Mouse (Mus musculus) testis, adult 2 months (tissue): ENCODE measurements around the gene Rtn2. TPM values are rescaled to one million over a fixed set of nuclear protein-coding genes. Genes with fewer than 3 reads are reported as not detected.
"Not testable (repeated sequence)": the region's sequence is repeated elsewhere in the genome, so short reads cannot be mapped to it uniquely, and the experiment has no call there.

Experiments
- H3K27ac ChIP-seq: fragments of 200-500 bp; 2 replicates; pipeline ENCODE4 v1.5.1; 2012; ENCODE audit warnings: low read depth, low read length; ENCODE audit not compliant: control insufficient read depth, insufficient read depth
- H3K27me3 ChIP-seq: fragments of 200-500 bp; 2 replicates; pipeline ENCODE4 v1.6.1; 2012; ENCODE audit warnings: mild to moderate bottlenecking, low read length, moderate library complexity; ENCODE audit not compliant: control insufficient read depth, insufficient read depth
- H3K36me3 ChIP-seq: fragments of 200-500 bp; 2 replicates; pipeline ENCODE4 v1.6.1; 2012; ENCODE audit warnings: mild to moderate bottlenecking, low read length; ENCODE audit not compliant: control insufficient read depth, insufficient read depth
- H3K4me1 ChIP-seq: fragments of 200-500 bp; 2 replicates; pipeline ENCODE4 v1.6.1; 2012; ENCODE audit warnings: low read length; ENCODE audit not compliant: control insufficient read depth, insufficient read depth
- H3K4me3 ChIP-seq: fragments of 200-500 bp; 2 replicates; pipeline ENCODE4 v1.5.1; 2012; ENCODE audit warnings: low read depth, mild to moderate bottlenecking, low read length, moderate library complexity, mixed read lengths; ENCODE audit not compliant: control insufficient read depth
- CTCF ChIP-seq: fragments of 200-500 bp; IDR thresholded peaks from 2 replicates; pipeline ENCODE4 v1.5.1; 2012; ENCODE audit warnings: low read depth, mild to moderate bottlenecking, inconsistent platforms, low read length, moderate library complexity; ENCODE audit not compliant: control insufficient read depth, insufficient read depth, insufficient replicate concordance
- POLR2A ChIP-seq: fragments of 200-500 bp; IDR thresholded peaks from 2 replicates; pipeline ENCODE4 v1.6.1; 2012; ENCODE audit warnings: low read depth, mild to moderate bottlenecking, inconsistent platforms, low read length, moderate library complexity; ENCODE audit not compliant: control insufficient read depth
- polyA plus RNA-seq: library from polyadenylated mRNA; depleted of rRNA; stranded (reverse); fragments of >200 nt; gene quantifications from 2 replicates; pipeline ENCODE4 v1.2.3, GENCODE M21; 2012

Rtn2 gene
- polyA plus RNA-seq, 1 experiment: 17.4 TPM

GRCm38 (mm10) chr7:19279052-19279451 is 3.4 kb upstream of the Rtn2 start:
- TF ChIP-seq CTCF: no peak
- no peak for TF ChIP-seq POLR2A
- peak overlapping the region; percentile 63 for H3K4me3 ChIP-seq
- H3K36me3 ChIP-seq: no peaks in the 10 kb centered on the region
- no peak overlapping the region for H3K27ac ChIP-seq
- H3K4me1 ChIP-seq: peaks cover 14% of the 10 kb centered on the region
- H3K27me3 ChIP-seq: no peaks in the 10 kb centered on the region

GRCm38 (mm10) chr7:19279581-19280114 is 2.8 kb upstream of the Rtn2 start, which contains the start of gene Ppm1n:
Gene Ppm1n (minus strand): TSS chr7:19280064.
- Histone ChIP-seq H3K4me3 (peak within 1 kb of the TSS; percentile 63), H3K36me3 (no peaks in the 10 kb centered on the region), H3K4me1 (peaks cover 14% of the 10 kb centered on the region), H3K27me3 (no peaks in the 10 kb centered on the region), H3K27ac (no peak within 1 kb of the TSS)
- TF ChIP-seq CTCF: no peak
- no peak for TF ChIP-seq POLR2A

- H3K4me1 ChIP-seq: peaks cover 15% of the 10 kb centered on the region
- H3K36me3 ChIP-seq, H3K27ac ChIP-seq, H3K27me3 ChIP-seq: not testable (repeated sequence)
- peak overlapping the region; percentile 62 for H3K4me3 ChIP-seq
Observed at GRCm38 (mm10) chr7:19281680-19282304, 632 bp upstream of the Rtn2 start.

- H3K4me3 ChIP-seq: peak overlapping the region; percentile 62
- H3K4me1 ChIP-seq: peaks cover 19% of the 10 kb centered on the region
- H3K27ac ChIP-seq: no peak overlapping the region
- no peaks in the 10 kb centered on the region for H3K36me3 ChIP-seq
- TF ChIP-seq CTCF: no peak
- no peak for TF ChIP-seq POLR2A
- no peaks in the 10 kb centered on the region for H3K27me3 ChIP-seq
Observed at GRCm38 (mm10) chr7:19282791-19283405, 474 bp downstream of the Rtn2 start.

GRCm38 (mm10) chr7:19283406-19283804 is 981 bp downstream of the Rtn2 start:
- H3K36me3 ChIP-seq: no peaks in the 10 kb centered on the region
- H3K27me3 ChIP-seq: no peaks in the 10 kb centered on the region
- H3K27ac ChIP-seq: no peak overlapping the region
- TF ChIP-seq POLR2A (no peak), CTCF (no peak)
- no peak overlapping the region; the same call in none of the 2 replicates for H3K4me3 ChIP-seq
- H3K4me1 ChIP-seq: peaks cover 19% of the 10 kb centered on the region

- peaks cover 12% of the 10 kb centered on the region for H3K4me1 ChIP-seq
- no peak overlapping the region for H3K27ac ChIP-seq
- no peak overlapping the region for H3K4me3 ChIP-seq
- no peaks in the 10 kb centered on the region for H3K27me3 ChIP-seq
- H3K36me3 ChIP-seq: no peaks in the 10 kb centered on the region
- TF ChIP-seq POLR2A (no peak), CTCF (no peak)
Observed at GRCm38 (mm10) chr7:19284763-19285162, 2.3 kb downstream of the Rtn2 start.

GRCm38 (mm10) chr7:19290969-19291596 is 8.7 kb downstream of the Rtn2 start:
- H3K27ac ChIP-seq: no peak overlapping the region
- TF ChIP-seq POLR2A (no peak), CTCF (no peak)
- H3K4me1 ChIP-seq: peaks cover 30% of the 10 kb centered on the region
- H3K4me3 ChIP-seq: peak overlapping the region; percentile 62
- no peaks in the 10 kb centered on the region for H3K27me3 ChIP-seq
- no peaks in the 10 kb centered on the region for H3K36me3 ChIP-seq
